Mouse (Mus musculus) ES-E14 (cell line): ENCODE measurements around the gene Hdac7.

Experiments used
- CHD2 ChIP-seq: IDR thresholded peaks from 2 replicates; pipeline ENCODE4 v1.6.1; 2014; ENCODE audit warnings: mild to moderate bottlenecking, low read depth, low read length, inconsistent platforms
- HCFC1 ChIP-seq: IDR thresholded peaks from 2 replicates; pipeline ENCODE4 v1.6.1; 2012; ENCODE audit warnings: low read length, inconsistent platforms, borderline replicate concordance; ENCODE audit not compliant: insufficient read depth
- MAFK ChIP-seq: IDR thresholded peaks from 2 replicates; pipeline ENCODE4 v1.6.1; 2014; ENCODE audit warnings: mild to moderate bottlenecking, low read depth, low read length, inconsistent platforms; ENCODE audit not compliant: insufficient read depth

DNA sequence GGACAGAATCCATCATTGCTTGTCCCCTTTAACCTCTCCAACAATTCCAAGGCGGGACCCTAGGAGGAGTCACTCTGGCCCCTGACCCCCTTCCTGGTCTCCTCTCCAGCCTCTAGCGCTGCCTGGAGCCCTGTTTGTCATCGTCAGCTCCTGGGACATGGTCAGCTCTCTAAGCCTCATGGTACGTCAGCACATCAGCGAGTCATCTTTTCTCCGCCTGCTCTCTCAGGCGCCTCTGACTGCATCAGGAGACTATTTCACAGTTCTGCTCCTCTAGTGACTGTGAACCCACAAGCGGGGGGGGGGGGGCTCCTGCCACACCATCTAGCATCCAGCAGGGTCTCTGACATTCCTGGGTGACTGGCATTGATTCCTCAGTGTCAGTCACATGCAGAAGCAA is 88.9 kb downstream of the Hdac7 start:
- no peak for TF ChIP-seq MAFK
- no peak for TF ChIP-seq CHD2
- no peak for TF ChIP-seq HCFC1
